Mouse (Mus musculus): ENCODE measurements around the gene Cnnm3.

Gene Cnnm3

DNA sequence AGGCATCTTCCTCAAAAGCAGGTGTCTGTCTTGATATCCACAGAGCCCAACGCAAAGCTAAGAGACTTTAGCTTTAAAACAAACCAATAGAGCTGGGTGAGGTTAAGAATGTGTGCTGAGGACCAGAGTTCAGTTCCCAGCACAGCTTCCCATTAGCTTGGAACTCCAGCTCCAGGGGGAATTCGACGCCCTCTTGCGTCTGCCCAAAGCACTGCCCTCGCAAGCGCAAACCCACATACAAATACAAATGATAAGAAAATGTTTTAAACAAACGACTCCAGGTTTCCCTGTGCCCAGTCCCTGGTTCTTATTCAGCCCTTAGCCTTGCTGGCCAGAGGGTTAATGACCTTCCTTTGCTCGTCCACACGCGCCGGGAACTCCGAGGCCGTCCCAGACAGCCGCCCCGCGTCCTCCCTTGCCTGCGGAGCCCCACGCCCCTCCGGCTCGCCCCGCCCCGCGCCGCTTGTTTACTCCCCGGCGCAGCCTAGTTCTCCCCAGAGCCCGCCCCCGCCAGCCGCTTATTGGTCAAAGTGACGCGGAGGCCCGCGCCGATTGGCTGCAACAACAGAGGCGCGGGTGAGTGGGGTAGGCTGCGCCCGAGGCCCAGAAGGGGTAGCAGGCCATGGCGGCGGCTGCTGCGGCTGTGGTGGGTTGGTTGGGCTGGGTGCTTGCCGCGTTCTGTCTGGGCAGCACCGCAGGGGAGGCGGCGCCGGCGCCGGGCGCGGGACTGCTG, at the start of gene Cnnm3:
Gene Cnnm3 (plus strand): TSS at position 579 of the 733 bp plus-strand sequence.
- DNase-seq (ENCODE audit: low read depth), result peak; percentile 100

DNA sequence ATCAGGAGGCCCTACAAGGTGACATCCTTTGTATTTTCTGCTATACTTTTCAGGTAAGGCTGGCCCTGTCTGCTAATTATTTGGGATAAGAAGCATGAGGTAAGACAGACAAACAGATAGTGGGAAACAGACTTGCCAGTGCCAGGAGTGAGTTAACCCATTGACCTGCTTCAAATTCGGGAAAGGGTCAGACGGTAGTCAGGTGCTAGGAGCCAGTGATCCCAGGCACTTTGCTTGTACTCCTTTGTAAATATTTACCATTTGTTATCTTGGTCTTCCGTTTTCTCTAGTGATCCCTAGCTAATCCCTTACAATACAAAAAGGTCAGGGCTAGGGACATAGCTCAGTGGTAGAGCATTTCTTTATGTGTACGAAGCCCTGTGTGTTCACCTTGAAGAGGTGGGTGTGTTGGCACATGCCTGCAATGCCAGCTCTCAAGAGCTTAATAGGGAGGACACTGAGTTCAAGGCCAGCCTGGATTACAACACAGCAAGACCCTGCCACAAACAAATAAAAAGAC, 46.0 kb upstream of the Cnnm3 start:
- no peak for DNase-seq (ENCODE audit: low read depth)

GRCm38 (mm10) chr1:36467446-36467845, 44.2 kb upstream of the Cnnm3 start:
- no peak for DNase-seq (ENCODE audit: low read depth)

GRCm38 (mm10) chr1:36469811-36470444, 41.7 kb upstream of the Cnnm3 start:
- peak; percentile 48 for DNase-seq (ENCODE audit: low read depth)

- peak; percentile 95 for DNase-seq (ENCODE audit: low read depth)
Observed at GRCm38 (mm10) chr1:36471181-36472105, 40.2 kb upstream of the Cnnm3 start, which contains the start of gene Cnnm4. Gene Cnnm4 (plus strand): TSS chr1:36471620.

DNA sequence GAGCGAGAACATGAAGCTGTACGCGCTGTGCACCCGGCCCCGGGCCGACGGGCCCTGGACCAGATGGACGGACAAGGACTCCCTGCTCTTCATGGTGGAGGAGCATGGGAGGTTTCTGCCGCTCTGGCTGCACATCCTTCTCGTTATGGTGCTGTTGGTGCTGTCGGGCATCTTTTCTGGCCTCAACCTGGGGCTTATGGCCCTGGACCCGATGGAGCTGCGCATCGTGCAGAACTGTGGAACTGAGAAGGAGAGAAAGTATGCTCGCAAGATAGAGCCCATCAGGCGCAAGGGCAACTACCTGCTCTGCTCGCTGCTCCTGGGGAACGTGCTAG, 39.6 kb upstream of the Cnnm3 start:
- DNase-seq (ENCODE audit: low read depth), result no peak

- no peak for DNase-seq (ENCODE audit: low read depth)
Observed at GRCm38 (mm10) chr1:36473211-36473780, 38.4 kb upstream of the Cnnm3 start.

DNA sequence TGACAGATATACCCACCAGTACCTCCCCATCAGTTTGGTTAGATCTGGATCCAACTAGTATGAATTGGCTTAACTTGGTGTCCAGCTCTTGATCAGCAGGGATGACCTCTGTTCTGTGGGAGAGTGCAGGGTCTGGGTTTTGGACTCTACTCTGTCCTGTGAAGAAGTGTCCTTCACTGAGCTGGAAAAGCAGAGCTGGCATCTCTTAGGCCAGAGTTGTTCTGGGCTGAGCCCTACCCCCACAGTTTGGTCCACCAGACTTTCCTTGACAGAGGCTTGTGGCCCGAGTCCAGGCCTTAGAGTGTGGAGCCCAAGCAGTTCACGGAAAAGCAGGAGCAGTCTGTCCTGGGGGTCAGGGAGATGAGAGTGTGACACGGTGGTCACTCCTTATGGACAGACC, 37.0 kb upstream of the Cnnm3 start:
- peak; percentile 30 for DNase-seq (ENCODE audit: low read depth)

GRCm38 (mm10) chr1:36475480-36476110, 36.1 kb upstream of the Cnnm3 start:
- DNase-seq (ENCODE audit: low read depth), result peak; percentile 43

GRCm38 (mm10) chr1:36476426-36476825, 35.2 kb upstream of the Cnnm3 start:
- DNase-seq (ENCODE audit: low read depth), result no peak

DNA sequence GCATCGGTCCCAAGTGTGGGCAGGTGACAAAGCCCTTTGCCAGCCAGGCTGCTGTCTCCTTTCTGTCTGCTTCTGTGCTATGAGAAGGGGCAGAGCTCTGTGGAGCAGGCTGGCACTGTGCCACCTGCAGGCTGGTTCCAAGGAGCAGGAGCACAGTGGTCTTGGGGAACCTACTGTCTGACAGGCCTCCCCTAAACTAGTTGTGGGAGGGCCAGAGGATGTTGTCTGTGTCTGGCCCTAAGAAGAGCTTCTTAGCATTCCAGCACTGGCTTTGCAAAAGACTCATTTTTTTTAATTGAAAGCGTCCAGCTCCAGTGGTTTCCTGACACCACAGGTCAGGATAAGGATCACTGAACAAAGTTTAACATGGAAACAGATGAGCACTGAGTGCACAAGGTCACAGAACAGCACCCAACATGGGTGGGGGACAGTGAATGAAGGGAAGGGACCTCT, 33.3 kb upstream of the Cnnm3 start:
- DNase-seq (ENCODE audit: low read depth), result no peak

- no peak for DNase-seq (ENCODE audit: low read depth)
Observed at GRCm38 (mm10) chr1:36479903-36480899, 31.5 kb upstream of the Cnnm3 start.

GRCm38 (mm10) chr1:36483825-36484224, 27.8 kb upstream of the Cnnm3 start:
- DNase-seq (ENCODE audit: low read depth), result no peak

- DNase-seq (ENCODE audit: low read depth), result peak; percentile 79
Observed at GRCm38 (mm10) chr1:36485080-36485479, 26.6 kb upstream of the Cnnm3 start.

- DNase-seq (ENCODE audit: low read depth), result no peak
Observed at GRCm38 (mm10) chr1:36487111-36487510, 24.6 kb upstream of the Cnnm3 start.

- DNase-seq (ENCODE audit: low read depth), result no peak
Observed at GRCm38 (mm10) chr1:36489661-36490060, 22.0 kb upstream of the Cnnm3 start.

- peak; percentile 85 for DNase-seq (ENCODE audit: low read depth)
Observed at GRCm38 (mm10) chr1:36492416-36493139, 19.1 kb upstream of the Cnnm3 start.

GRCm38 (mm10) chr1:36493299-36493698, 18.4 kb upstream of the Cnnm3 start:
- DNase-seq (ENCODE audit: low read depth), result no peak

GRCm38 (mm10) chr1:36496719-36497118, 14.9 kb upstream of the Cnnm3 start:
- peak; percentile 58 for DNase-seq (ENCODE audit: low read depth)
